Mouse (Mus musculus) liver, embryonic 14.5 days (tissue): ENCODE results near the gene Oaf. TPM values are rescaled to one million over a fixed set of nuclear protein-coding genes. Genes with fewer than 3 reads are reported as not detected.
A peak's percentile ranks its signal among the peaks of the same experiment; 100 is the strongest.

Source experiments
- ATAC-seq: fragments of 200-750 bp; cut with Nextera tagmentation; 2 replicates; pipeline ENCODE4 v1.8.0; 2017; ENCODE audit warnings: moderate number of reproducible peaks, mild to moderate bottlenecking, moderate library complexity; ENCODE audit not compliant: insufficient read depth
- DNase-seq, 3 experiments: peaks; one replicate each; pipeline ENCODE4 v3.0.0-alpha.2; 2012 to 2013; ENCODE audit warnings: low read depth in 3 of 3, low spot score in 3 of 3
- H3K27ac ChIP-seq: fragments of 300-500 bp; sonication (generic); 2 replicates; pipeline ENCODE4 v1.5.1; 2014; ENCODE audit warnings: moderate library complexity, mild to moderate bottlenecking, control low read depth, inconsistent platforms
- H3K27me3 ChIP-seq: fragments of 300-500 bp; sonication (generic); 2 replicates; pipeline ENCODE4 v1.6.1; 2014; ENCODE audit warnings: mild to moderate bottlenecking, low read length, moderate library complexity; ENCODE audit not compliant: control insufficient read depth, insufficient read depth
- H3K36me3 ChIP-seq: fragments of 300-500 bp; sonication (generic); replicated peaks from 2 replicates; pipeline ENCODE4 v1.6.1; 2014; ENCODE audit warnings: low read depth; ENCODE audit not compliant: control insufficient read depth, insufficient read depth
- H3K4me1 ChIP-seq, 2 experiments: fragments of 200-500 bp in 1 of 2; fragments of 300-500 bp in 1 of 2; sonication (generic) in 1 of 2; replicated peaks; 2 replicates each; pipeline ENCODE4 v1.6.1; 2012 to 2014; ENCODE audit warnings: antibody characterized with exemption in 1 of 2, inconsistent platforms in 1 of 2, low read length in 1 of 2; ENCODE audit not compliant: control insufficient read depth in 2 of 2, insufficient read depth in 2 of 2
- H3K4me2 ChIP-seq: fragments of 300-500 bp; sonication (generic); 2 replicates; pipeline ENCODE4 v1.6.1; 2014; ENCODE audit warnings: low read depth, mild to moderate bottlenecking, control low read depth, moderate library complexity
- H3K4me3 ChIP-seq, 2 experiments: fragments of 200-500 bp in 1 of 2; fragments of 300-500 bp in 1 of 2; sonication (generic) in 1 of 2; 2 replicates each; pipeline ENCODE4 v1.5.1; 2012 to 2014; ENCODE audit warnings: low read depth in 2 of 2, low read length in 2 of 2, mild to moderate bottlenecking in 2 of 2, control low read depth in 1 of 2, inconsistent platforms in 1 of 2, moderate library complexity in 1 of 2; ENCODE audit not compliant: insufficient read depth in 1 of 2
- H3K9ac ChIP-seq: fragments of 300-500 bp; sonication (generic); replicated peaks from 2 replicates; pipeline ENCODE4 v1.6.1; 2014; ENCODE audit warnings: mild to moderate bottlenecking, control low read depth, moderate library complexity
- H3K9me3 ChIP-seq: fragments of 300-500 bp; sonication (generic); 2 replicates; pipeline ENCODE4 v1.6.1; 2016; ENCODE audit warnings: low read length, mixed read lengths; ENCODE audit not compliant: control insufficient read depth
- CTCF ChIP-seq: IDR thresholded peaks from 2 replicates; pipeline ENCODE4 v1.5.1; 2016; ENCODE audit warnings: antibody characterized with exemption, low read depth, control low read depth
- EP300 ChIP-seq: IDR thresholded peaks from 2 replicates; pipeline ENCODE4 v1.6.1; 2016; ENCODE audit warnings: antibody characterized with exemption, low read depth
- WGBS: fragments of 180-500 bp; shearing (Covaris S2); extraction: QIAGEN DNeasy Blood & Tissue Kit; methylation state at CpG from one replicate; pipeline ENCODE4 v1.1.7; 2014; ENCODE audit not compliant: insufficient replicate concordance; 5-methylcytosine and 5-hydroxymethylcytosine counted together
- polyA plus RNA-seq, 2 experiments: library from polyadenylated mRNA; depleted of rRNA in 1 of 2; stranded (reverse) in 1 of 2; unstranded in 1 of 2; fragments of >200 nt; fragmentation: Nextera tagmentation in 1 of 2; extraction: Ambion mirVana in 1 of 2; gene quantifications; 2 replicates each; pipeline versions ENCODE4 v1.2.1 to v1.2.3; 2012 to 2014

Oaf gene
- polyA plus RNA-seq, 2 experiments, result 29.4 to 37.1 TPM

- WGBS, result 49% methylated on average over 14 of the region's 14 CpGs
- ATAC-seq (no peak), DNase-seq (no peak)
- H3K9ac ChIP-seq, result no peak overlapping the region
- no peak for TF ChIP-seq CTCF
- H3K27me3 ChIP-seq, result peaks cover 32% of the 10 kb centered on the region
- no peak overlapping the region for H3K4me2 ChIP-seq
- H3K4me1 ChIP-seq, result no peaks in the 10 kb centered on the region
- H3K9me3 ChIP-seq, result no peaks in the 10 kb centered on the region
- H3K27ac ChIP-seq, result no peak overlapping the region
- H3K36me3 ChIP-seq, result no peaks in the 10 kb centered on the region
- no peak overlapping the region for H3K4me3 ChIP-seq
These were observed 32.2 kb upstream of the Oaf start for GRCm38 (mm10) chr9:43271761-43272518.

- no peak for ATAC-seq
These were observed 31.1 kb upstream of the Oaf start for GRCm38 (mm10) chr9:43270723-43271252.

GRCm38 (mm10) chr9:43269166-43269565, 29.5 kb upstream of the Oaf start:
- Histone ChIP-seq H3K4me2 (no peak overlapping the region), H3K36me3 (no peaks in the 10 kb centered on the region), H3K4me3 (no peak overlapping the region), H3K4me1 (peaks cover under 1 to 7% of the 10 kb centered on the region in 2 experiments; a peak in 2 of 4 replicates), H3K9ac (no peak overlapping the region), H3K27ac (no peak overlapping the region), H3K27me3 (peaks cover 32% of the 10 kb centered on the region), H3K9me3 (no peaks in the 10 kb centered on the region)
- TF ChIP-seq EP300, result no peak
- TF ChIP-seq CTCF, result no peak
- WGBS, result 26% methylated on average over 8 of the region's 8 CpGs
- ATAC-seq, result no peak
- no peak for DNase-seq

More at GRCm38 (mm10) chr9:43270723-43271252, 31.1 kb upstream of the Oaf start:
- H3K9me3 ChIP-seq, result no peaks in the 10 kb centered on the region
- peaks cover 32% of the 10 kb centered on the region for H3K27me3 ChIP-seq
- no peak overlapping the region for H3K4me3 ChIP-seq
- H3K27ac ChIP-seq, result no peak overlapping the region
- no peak for TF ChIP-seq CTCF
- no peak for TF ChIP-seq EP300
- H3K9ac ChIP-seq, result no peak overlapping the region
- DNase-seq, result no peak
- H3K36me3 ChIP-seq, result no peaks in the 10 kb centered on the region
- 3% methylated on average over 17 of the region's 17 CpGs for WGBS
- peak overlapping the region; percentile 36 for H3K4me2 ChIP-seq
- H3K4me1 ChIP-seq, result no peaks in the 10 kb centered on the region

GRCm38 (mm10) chr9:43267357-43267756, 27.6 kb upstream of the Oaf start:
- H3K36me3 ChIP-seq, result no peaks in the 10 kb centered on the region
- H3K4me3 ChIP-seq, result no peak overlapping the region
- ATAC-seq (peak; percentile 42; the same call in 1 of the 2 replicates), DNase-seq (peak in 2 of 3 experiments; percentile 47 to 57)
- H3K4me1 ChIP-seq, result peaks cover 8 to 20% of the 10 kb centered on the region in 2 experiments; a peak in 2 of 4 replicates
- H3K27me3 ChIP-seq, result peaks cover 32% of the 10 kb centered on the region
- WGBS, result 27% methylated on average over 8 of the region's 8 CpGs
- H3K9me3 ChIP-seq, result no peaks in the 10 kb centered on the region
- no peak overlapping the region for H3K27ac ChIP-seq
- TF ChIP-seq CTCF (peak; percentile 86), EP300 (0 out of 2 replicates have a peak, but pooled peaks have one; percentile 21)
- H3K4me2 ChIP-seq, result no peak overlapping the region
- H3K9ac ChIP-seq, result no peak overlapping the region

DNA sequence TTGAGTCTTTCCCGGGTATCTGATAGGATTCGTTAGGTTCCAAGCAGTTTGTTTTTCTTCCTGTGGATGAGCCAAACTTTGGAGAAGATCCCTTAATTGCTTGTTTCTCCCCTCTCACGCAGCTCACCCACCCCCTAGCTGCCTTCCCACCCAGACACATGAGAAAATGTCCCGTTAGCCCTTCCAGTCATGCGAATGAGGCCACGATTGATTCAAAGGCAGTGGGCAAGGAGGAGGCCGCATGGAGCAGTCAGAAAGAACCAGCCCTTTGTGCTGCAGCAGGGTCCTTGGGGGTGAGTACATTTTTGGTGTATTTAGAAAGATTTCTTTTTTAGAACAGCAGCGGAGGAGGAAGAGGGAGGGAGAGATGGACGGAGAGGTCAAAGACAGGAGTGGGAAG, 25.5 kb upstream of the Oaf start:
- Histone ChIP-seq H3K36me3 (no peaks in the 10 kb centered on the region), H3K4me2 (no peak overlapping the region), H3K4me3 (no peak overlapping the region), H3K27ac (no peak overlapping the region), H3K9me3 (no peaks in the 10 kb centered on the region), H3K4me1 (peaks cover 8 to 31% of the 10 kb centered on the region in 2 experiments; a peak in 3 of 4 replicates), H3K9ac (no peak overlapping the region), H3K27me3 (peaks cover 12% of the 10 kb centered on the region)
- 64% methylated on average over 9 of the region's 9 CpGs for WGBS
- ATAC-seq (no peak), DNase-seq (no peak)
- TF ChIP-seq EP300 (no peak), CTCF (no peak)
